Mouse (Mus musculus): ENCODE measurements around the gene Anks6. TPM values are rescaled to one million over a fixed set of nuclear protein-coding genes. Genes with fewer than 3 reads are reported as not detected.
A peak's percentile ranks its signal among the peaks of the same experiment; 100 is the strongest.

Gene Anks6
- polyA plus RNA-seq, 2 experiments from 2014 or later: not detected

DNA sequence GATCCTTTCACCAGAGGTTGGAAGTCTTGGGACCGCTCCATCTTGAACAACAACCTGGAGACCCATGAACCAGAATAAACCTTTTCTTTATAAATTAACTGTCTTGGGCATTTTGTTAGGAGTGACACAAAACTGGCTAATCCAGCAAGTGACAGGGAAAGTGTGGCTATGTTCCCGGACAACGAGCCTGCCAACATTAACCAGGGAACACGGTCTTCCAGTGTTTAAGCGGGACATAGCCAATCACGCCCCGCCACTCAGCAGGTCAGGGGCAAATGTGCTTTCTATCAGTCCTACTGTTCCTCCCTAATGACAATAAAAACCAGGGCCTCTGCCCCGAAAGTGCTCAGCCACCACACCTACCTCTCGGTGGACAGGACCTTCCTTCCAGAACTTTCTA lies 13.4 kb downstream of the Anks6 start:
- ATAC-seq: no peak

DNA sequence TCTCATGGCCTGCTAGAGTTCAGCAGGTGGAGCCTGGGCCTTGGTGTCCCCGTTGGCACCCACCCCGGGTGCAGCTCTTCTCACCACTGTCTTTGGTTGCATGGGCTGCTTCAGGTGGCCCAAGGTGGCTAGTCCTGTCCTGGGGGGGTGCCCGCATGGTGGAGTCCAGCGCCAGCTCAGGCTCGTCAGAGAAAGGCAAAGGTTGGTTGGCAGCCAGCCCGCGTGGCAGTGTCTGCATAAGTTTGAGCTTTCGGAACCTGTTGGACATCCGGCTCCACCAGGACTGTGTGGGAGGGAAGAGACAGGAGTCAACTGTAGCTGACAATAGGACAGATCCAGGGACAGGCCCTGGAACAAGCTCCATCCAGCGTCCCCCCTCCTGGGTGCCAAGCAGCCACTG lies 17.6 kb downstream of the Anks6 start:
- no peak for ATAC-seq

- ATAC-seq: peak; percentile 77
Observed at GRCm38 (mm10) chr4:47037321-47037657, 19.9 kb downstream of the Anks6 start.

GRCm38 (mm10) chr4:47036486-47037320 lies 20.5 kb downstream of the Anks6 start:
- ATAC-seq: no peak

DNA sequence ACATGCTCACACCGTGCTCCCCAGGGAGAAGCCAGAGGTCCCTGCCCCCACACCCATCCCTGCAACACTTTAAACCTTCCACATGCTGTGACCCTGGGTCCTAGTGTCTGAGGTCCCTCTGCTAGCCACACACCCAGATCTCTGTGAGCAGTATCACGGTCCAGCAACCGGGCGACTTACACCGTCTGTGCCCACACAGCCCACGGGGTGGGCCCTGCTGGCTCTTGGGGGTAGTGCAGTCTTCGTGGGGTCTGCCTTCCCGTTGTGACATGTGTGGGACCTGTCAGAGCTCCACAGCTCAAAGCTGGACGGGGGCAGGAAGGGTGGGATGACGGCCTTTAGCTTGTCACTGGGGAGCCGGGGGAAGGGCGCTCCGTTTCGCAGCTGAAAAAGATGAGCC lies 21.7 kb downstream of the Anks6 start:
- no peak for ATAC-seq

DNA sequence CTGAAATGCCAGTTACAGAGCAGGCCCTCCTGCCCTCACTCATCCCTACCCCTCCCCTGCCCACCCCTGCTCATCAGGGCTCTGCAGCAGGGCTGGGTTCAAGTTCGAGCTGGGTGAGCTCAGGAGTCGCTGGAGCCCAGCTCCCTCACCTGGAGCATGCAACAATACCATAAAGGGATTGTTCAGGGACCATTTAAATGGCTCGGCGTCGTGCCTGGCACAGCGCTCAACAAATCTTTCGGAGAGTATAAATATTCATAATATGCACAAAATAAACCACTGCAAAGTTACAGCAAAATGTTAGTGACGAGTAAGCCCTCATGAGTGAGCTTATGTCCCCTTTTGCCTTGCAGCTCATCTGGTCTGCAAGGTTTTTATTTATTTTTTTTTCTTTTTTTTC lies 25.1 kb downstream of the Anks6 start:
- no peak for ATAC-seq

GRCm38 (mm10) chr4:47028791-47029190 lies 28.4 kb downstream of the Anks6 start:
- no peak for ATAC-seq

GRCm38 (mm10) chr4:47023949-47024348 lies 33.3 kb downstream of the Anks6 start:
- no peak for ATAC-seq

- ATAC-seq: no peak
Observed at GRCm38 (mm10) chr4:47022804-47023603, 34.2 kb downstream of the Anks6 start.

GRCm38 (mm10) chr4:47020563-47020962 lies 36.7 kb downstream of the Anks6 start:
- no peak for ATAC-seq

DNA sequence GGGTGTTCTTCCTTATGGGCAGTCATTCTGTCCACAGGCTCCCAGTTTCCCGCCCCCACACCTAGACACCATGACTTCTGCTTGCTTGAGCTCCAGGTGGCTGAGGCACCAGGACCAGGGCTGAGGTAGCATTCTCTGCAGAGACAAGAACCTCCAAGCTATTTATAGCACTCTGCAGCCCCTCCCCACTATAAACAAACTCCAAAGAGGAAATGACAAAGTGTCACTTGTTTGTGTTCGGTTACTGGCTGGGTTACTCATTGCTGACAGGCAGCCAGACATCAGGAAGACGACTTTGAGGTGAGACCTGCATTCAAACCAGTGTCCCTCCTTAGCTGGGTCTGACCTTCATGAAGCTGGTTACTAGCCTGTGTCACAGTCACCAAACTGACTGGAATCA lies 42.1 kb downstream of the Anks6 start:
- ATAC-seq: no peak

GRCm38 (mm10) chr4:47012476-47012875 lies 44.8 kb downstream of the Anks6 start:
- ATAC-seq: no peak

- ATAC-seq: peak; percentile 98
Observed at GRCm38 (mm10) chr4:47010400-47011231, 46.6 kb downstream of the Anks6 start.

GRCm38 (mm10) chr4:47000626-47001395 lies 56.4 kb downstream of the Anks6 start:
- peak; percentile 63 for ATAC-seq

- no peak for ATAC-seq
Observed at GRCm38 (mm10) chr4:46997969-46998368, 59.3 kb downstream of the Anks6 start.

GRCm38 (mm10) chr4:46992827-46993473 lies 64.3 kb downstream of the Anks6 start:
- no peak for ATAC-seq

DNA sequence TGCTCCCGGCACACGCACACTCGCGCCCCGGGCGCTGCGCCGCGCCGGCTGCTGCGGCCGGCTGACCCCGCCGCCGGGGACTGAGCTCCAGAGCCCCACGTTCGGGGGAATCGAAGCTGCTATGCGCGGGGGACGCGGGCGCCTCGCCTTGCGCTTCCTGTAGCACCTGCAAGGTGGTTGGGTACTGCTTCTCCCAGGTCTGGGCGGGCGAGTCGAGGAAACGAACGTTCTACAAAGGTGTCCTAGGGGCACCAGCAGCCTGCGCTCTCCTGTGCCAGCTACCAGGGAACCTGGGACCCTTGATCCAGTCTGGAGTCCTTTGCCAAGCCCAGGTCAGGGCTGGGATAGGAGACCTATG lies 65.3 kb downstream of the Anks6 start:
- no peak for ATAC-seq

DNA sequence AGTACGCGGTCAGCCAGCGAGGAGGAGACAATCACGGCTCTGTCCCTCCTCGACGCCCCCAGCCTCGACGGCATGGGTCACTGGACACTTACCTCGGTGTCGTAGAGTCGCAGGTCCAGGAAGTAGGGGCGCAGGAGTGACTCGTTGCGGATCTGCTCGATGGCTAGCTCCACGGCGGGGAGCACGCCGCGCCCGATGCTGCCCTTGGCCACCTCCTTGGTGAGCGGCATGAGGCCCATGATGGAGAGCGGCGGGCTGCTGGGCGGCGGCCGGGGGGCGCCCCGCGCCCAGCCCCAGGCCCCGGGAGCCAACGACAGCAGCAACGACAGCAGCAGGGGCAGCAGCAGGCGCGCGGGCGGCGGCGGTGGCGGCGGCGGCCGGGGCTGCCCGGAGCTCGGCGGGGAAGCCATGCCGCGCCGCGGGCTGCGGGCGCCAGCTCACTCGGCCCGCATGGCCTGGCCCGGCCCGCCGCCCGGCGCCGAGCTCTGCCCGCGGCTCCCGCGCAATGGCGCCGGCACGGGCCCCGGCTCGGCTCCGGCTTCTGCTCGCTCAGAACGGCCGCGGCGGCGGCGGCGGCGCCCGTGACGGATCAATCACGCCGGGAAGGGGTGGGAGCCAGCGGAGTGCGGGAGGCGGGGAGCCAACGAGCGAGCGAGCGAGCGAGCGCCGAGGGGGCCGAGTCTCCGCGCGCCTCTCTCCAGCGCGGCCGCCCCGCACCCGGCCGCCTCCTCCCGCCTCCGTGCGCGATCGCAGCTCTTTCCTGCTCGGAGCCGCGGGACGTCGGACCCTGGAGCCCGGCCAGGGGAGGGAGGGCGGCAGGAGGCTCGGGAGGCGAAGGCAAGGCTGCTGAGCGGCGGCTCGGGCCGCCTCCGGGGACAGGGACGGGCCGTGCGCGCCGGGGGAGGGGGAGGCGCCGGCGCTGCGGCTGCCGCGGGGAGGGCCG lies 65.9 kb downstream of the Anks6 start, which contains the start of gene Gabbr2:
Gabbr2 (minus strand) TSS at position 858 of the 943 bp plus-strand sequence.
- ATAC-seq: no peak

DNA sequence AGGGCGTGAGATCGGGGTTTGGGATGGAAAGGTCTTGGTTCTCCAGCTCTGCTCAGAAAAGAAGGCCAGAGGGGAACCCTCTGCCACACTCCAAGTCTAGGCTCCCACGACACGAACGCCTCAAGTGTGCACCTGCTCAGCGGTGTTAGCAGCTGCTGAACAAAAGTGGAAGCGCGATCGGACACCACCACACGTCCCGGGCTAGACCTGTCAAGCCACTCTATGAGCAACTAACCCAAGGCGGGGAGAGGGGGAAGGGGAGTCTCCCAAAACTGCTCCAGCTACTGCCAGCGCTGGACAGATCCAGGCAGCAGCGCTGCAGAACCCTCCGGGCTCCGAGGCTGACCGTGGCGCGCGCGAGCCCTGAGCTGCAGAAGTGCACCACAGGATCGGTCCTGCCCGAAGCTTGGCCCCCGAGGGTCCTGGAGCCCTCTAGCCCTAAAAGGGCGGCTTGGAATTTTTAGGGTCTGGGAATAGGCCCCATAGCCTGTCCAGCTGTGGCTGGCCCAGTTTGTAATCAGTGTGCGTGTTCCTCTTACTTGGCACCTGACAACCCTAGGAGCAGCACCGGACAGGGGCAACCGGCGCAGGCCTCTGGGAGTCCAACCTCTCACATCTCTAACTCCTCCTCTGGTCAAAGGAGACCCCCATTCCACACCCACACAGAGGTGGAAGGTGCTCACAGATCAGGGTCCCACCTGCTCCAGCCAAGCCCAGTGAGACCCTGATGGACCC lies 66.8 kb downstream of the Anks6 start:
- no peak for ATAC-seq

DNA sequence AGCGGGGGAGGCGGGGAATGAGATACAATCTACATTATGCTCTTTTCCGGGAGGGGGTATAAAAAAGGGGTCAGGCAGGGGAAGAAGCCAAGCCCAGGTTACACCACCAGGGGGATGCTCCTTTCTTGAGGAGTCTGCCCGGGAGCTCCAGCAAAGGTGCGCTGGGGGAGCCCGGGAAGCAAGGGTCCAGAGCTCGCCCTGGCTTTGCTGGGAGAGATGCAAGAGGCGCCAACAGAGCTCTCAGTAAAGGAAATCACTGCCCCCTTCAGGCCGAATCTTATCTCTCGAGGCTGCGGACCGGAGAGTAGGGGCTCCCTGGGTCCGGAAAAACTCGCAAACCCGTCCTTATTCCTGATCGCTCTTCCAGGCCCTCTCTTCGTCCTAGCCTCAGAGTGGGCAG lies 67.4 kb downstream of the Anks6 start:
- no peak for ATAC-seq

All from activated CD4-positive, CD25-positive, alpha-beta regulatory T cell, adult 4 months (primary cell).